ENCODE assay signal across 8 mouse cellular contexts in the genomic region with DNA sequence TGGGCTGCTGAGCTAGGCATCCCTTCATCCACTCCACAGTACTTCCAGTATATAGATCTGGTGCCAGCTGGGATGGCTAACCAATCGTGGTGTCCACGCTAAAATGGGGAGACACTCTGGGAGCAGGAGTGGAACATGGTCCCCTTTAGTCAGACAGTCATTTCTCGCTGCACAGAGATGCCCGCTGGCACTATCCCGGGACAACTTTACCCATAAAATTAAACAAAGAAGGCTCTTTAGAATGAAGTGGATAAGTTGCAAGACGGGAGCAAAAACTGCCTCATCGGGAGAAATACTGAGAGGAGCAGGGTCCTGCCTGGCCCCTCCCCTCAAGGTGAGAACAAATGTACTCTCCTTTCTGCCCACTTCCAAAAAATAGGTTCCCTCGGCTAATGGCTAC. TPM values are rescaled to one million over a fixed set of nuclear protein-coding genes. Genes with fewer than 3 reads are reported as not detected.
A peak's percentile ranks its signal among the peaks of the same experiment; 100 is the strongest.
DNase-seq lines count a peak whose midpoint lies in the region; ATAC-seq lines count a peak whose summit lies in the region.

No protein-coding gene starts in this region.

- no peak for ATAC-seq in forebrain, embryonic 13.5 days
- ATAC-seq in liver, embryonic 13.5 days (ENCODE audit: low read depth): no peak
- no peak for ATAC-seq in frontal cortex, adult (ENCODE audit: low TSS enrichment)

- no peak overlapping the region for H3K27ac ChIP-seq in heart, embryonic 10.5 days
- H3K27ac ChIP-seq in forebrain, embryonic 13.5 days: peak overlapping the region; percentile 8; the same call in 1 of the 2 replicates
- no peak overlapping the region for H3K27ac ChIP-seq in liver, embryonic 13.5 days

- H3K36me3 ChIP-seq in heart, embryonic 10.5 days: peaks cover 17% of the 10 kb centered on the region
- peaks cover 43% of the 10 kb centered on the region for H3K36me3 ChIP-seq in forebrain, embryonic 13.5 days (ENCODE audit: poor library complexity, severe bottlenecking)
- no peaks in the 10 kb centered on the region for H3K36me3 ChIP-seq in liver, embryonic 13.5 days

- DNase-seq in heart, embryonic 10.5 days (ENCODE audit: low spot score): no peak
- no peak for DNase-seq in heart, postnatal 4 days
- peak; percentile 37 for DNase-seq in A20 (ENCODE audit: low read depth, low spot score)
- DNase-seq in liver, embryonic 13.5 days: no peak
- no peak for DNase-seq in spleen, postnatal 4 days (ENCODE audit: low spot score in 2 of 2)
- no peak for DNase-seq in layer of hippocampus, postnatal 14 days (ENCODE audit: low spot score in 2 of 2)

- peak overlapping the region; percentile 91 for H3K4me2 ChIP-seq in forebrain, embryonic 13.5 days
- H3K4me2 ChIP-seq in liver, embryonic 13.5 days: peak overlapping the region; percentile 89

- H3K9me3 ChIP-seq in heart, embryonic 10.5 days: no peaks in the 10 kb centered on the region
- H3K9me3 ChIP-seq in forebrain, embryonic 13.5 days (replicated peaks): no peaks in the 10 kb centered on the region
- H3K9me3 ChIP-seq in liver, embryonic 13.5 days (replicated peaks): no peaks in the 10 kb centered on the region

- peak overlapping the region; percentile 82 for H3K4me3 ChIP-seq in heart, embryonic 10.5 days
- peak overlapping the region; percentile 92 for H3K4me3 ChIP-seq in forebrain, embryonic 13.5 days
- peak overlapping the region; percentile 67 for H3K4me3 ChIP-seq in liver, embryonic 13.5 days (replicated peaks)

- peak overlapping the region; percentile 97 for H3K9ac ChIP-seq in forebrain, embryonic 13.5 days
- no peak overlapping the region for H3K9ac ChIP-seq in liver, embryonic 13.5 days

- peaks cover 80% of the 10 kb centered on the region for H3K27me3 ChIP-seq in heart, embryonic 10.5 days (ENCODE audit: insufficient read depth, poor library complexity, severe bottlenecking)
- no peaks in the 10 kb centered on the region for H3K27me3 ChIP-seq in forebrain, embryonic 13.5 days
- H3K27me3 ChIP-seq in liver, embryonic 13.5 days: peaks cover 90% of the 10 kb centered on the region

- WGBS in heart, embryonic 10.5 days: 12% methylated on average over 8 of the region's 8 CpGs
- WGBS in forebrain, embryonic 13.5 days: 7% methylated on average over 8 of the region's 8 CpGs
- WGBS in liver, embryonic 13.5 days (ENCODE audit: insufficient replicate concordance): 12% methylated on average over 8 of the region's 8 CpGs

- H3K4me1 ChIP-seq in heart, embryonic 10.5 days: peaks cover 21% of the 10 kb centered on the region
- peaks cover 36% of the 10 kb centered on the region for H3K4me1 ChIP-seq in forebrain, embryonic 13.5 days
- H3K4me1 ChIP-seq in liver, embryonic 13.5 days (replicated peaks): peaks cover 36% of the 10 kb centered on the region

RNA-seq across cellular contexts. Expression of a gene that starts 1.3 kb away (rescaled TPM):
- polyA plus RNA-seq in heart, embryonic 10.5 days (2016; fragmentation: Nextera tagmentation; extraction: Ambion mirVana): 0.15 and 0.24 TPM in 2 replicates
- total RNA-seq in heart, postnatal 4 days (2021): 1 to 10 TPM; 1.7 to 1.8 TPM
- 4.0 and 4.5 TPM in 2 replicates for polyA plus RNA-seq in forebrain, embryonic 13.5 days (2015; fragmentation: Nextera tagmentation; extraction: Ambion mirVana)
- 0.07 TPM in 1 of 2 replicates, not detected in the other for polyA plus RNA-seq in liver, embryonic 13.5 days (2015; fragmentation: Nextera tagmentation; extraction: Ambion mirVana)
- 10 to 100 TPM; 31.8 to 34.9 TPM for total RNA-seq in layer of hippocampus, postnatal 14 days (2021)

RNA-seq across cellular contexts. Expression of a gene that starts 4.6 kb away (rescaled TPM):
- polyA plus RNA-seq in heart, embryonic 10.5 days (2016; fragmentation: Nextera tagmentation; extraction: Ambion mirVana): 1,495 and 2,024 TPM in 2 replicates
- total RNA-seq in heart, postnatal 4 days (2021): 100 to 1,000 TPM; 289 to 314 TPM
- polyA plus RNA-seq in forebrain, embryonic 13.5 days (2015; fragmentation: Nextera tagmentation; extraction: Ambion mirVana): 2,414 and 2,431 TPM in 2 replicates
- 645 and 664 TPM in 2 replicates for polyA plus RNA-seq in liver, embryonic 13.5 days (2015; fragmentation: Nextera tagmentation; extraction: Ambion mirVana)
- 100 to 1,000 TPM; 120 to 123 TPM for total RNA-seq in layer of hippocampus, postnatal 14 days (2021)

RNA-seq across cellular contexts. Expression of a gene that starts 10.7 kb away (rescaled TPM):
- polyA plus RNA-seq in heart, embryonic 10.5 days (2016; fragmentation: Nextera tagmentation; extraction: Ambion mirVana): 0.09 TPM in 1 of 2 replicates, not detected in the other
- total RNA-seq in heart, postnatal 4 days (2021): under 1 TPM in 1 of 2 experiments, not detected in 1; 0.45 TPM
- polyA plus RNA-seq in forebrain, embryonic 13.5 days (2015; fragmentation: Nextera tagmentation; extraction: Ambion mirVana): 0.06 TPM in 1 of 2 replicates, not detected in the other
- not detected in 2 replicates for polyA plus RNA-seq in liver, embryonic 13.5 days (2015; fragmentation: Nextera tagmentation; extraction: Ambion mirVana)
- total RNA-seq in layer of hippocampus, postnatal 14 days (2021): 1 to 10 TPM in 1 of 2 experiments, under 1 TPM in 1; 0.74 to 1.0 TPM

RNA-seq across cellular contexts. Expression of a gene that starts 11.4 kb away (rescaled TPM):
- polyA plus RNA-seq in heart, embryonic 10.5 days (2016; fragmentation: Nextera tagmentation; extraction: Ambion mirVana): 138 and 154 TPM in 2 replicates
- 10 to 100 TPM; 49.2 to 49.7 TPM for total RNA-seq in heart, postnatal 4 days (2021)
- polyA plus RNA-seq in forebrain, embryonic 13.5 days (2015; fragmentation: Nextera tagmentation; extraction: Ambion mirVana): 133 and 141 TPM in 2 replicates
- 69.4 and 77.7 TPM in 2 replicates for polyA plus RNA-seq in liver, embryonic 13.5 days (2015; fragmentation: Nextera tagmentation; extraction: Ambion mirVana)
- 10 to 100 TPM; 62.7 to 65.4 TPM for total RNA-seq in layer of hippocampus, postnatal 14 days (2021)

RNA-seq across cellular contexts. Expression of a gene that starts 16.4 kb away (rescaled TPM):
- polyA plus RNA-seq in heart, embryonic 10.5 days (2016; fragmentation: Nextera tagmentation; extraction: Ambion mirVana): 0.50 TPM in 1 of 2 replicates, not detected in the other
- total RNA-seq in heart, postnatal 4 days (2021): 1 to 10 TPM; 2.1 to 2.8 TPM
- 1.5 and 1.7 TPM in 2 replicates for polyA plus RNA-seq in forebrain, embryonic 13.5 days (2015; fragmentation: Nextera tagmentation; extraction: Ambion mirVana)
- polyA plus RNA-seq in liver, embryonic 13.5 days (2015; fragmentation: Nextera tagmentation; extraction: Ambion mirVana): 0.41 and 0.85 TPM in 2 replicates
- 100 to 1,000 TPM; 719 to 736 TPM for total RNA-seq in layer of hippocampus, postnatal 14 days (2021)
